Mouse (Mus musculus): ENCODE results near the gene Usp16. TPM values are rescaled to one million over a fixed set of nuclear protein-coding genes. Genes with fewer than 3 reads are reported as not detected.
A peak's percentile ranks its signal among the peaks of the same experiment; 100 is the strongest.

Gene Usp16
- 37.4 and 42.7 TPM in 2 replicates for polyA plus RNA-seq (2014; fragmentation: Nextera tagmentation; extraction: Ambion mirVana)

GRCm38 (mm10) chr16:87454419-87455179 is at the start of gene Usp16:
Gene Usp16, plus strand, starts transcription at chr16:87454703.
- Histone ChIP-seq H3K9ac (ENCODE audit: low read depth, low read length) (peak within 1 kb of the TSS; percentile 81), H3K27ac (ENCODE audit: low read depth, low read length) (peak within 1 kb of the TSS; percentile 54), H3K36me3 (ENCODE audit: control insufficient read depth, insufficient read depth, low read length) (0 out of 2 replicates have a peak, but pooled peaks cover 2% of the 10 kb centered on the region), H3K4me1 (replicated peaks; ENCODE audit: control insufficient read depth, insufficient read depth, low read length) (peaks cover 9% of the 10 kb centered on the region; the same call in 1 of the 2 replicates), H3K9me3 (ENCODE audit: control insufficient read depth, low read length) (no peaks in the 10 kb centered on the region), H3K4me2 (peak within 1 kb of the TSS; percentile 96), H3K27me3 (replicated peaks; ENCODE audit: control insufficient read depth, insufficient read depth, low read length) (no peaks in the 10 kb centered on the region), H3K4me3 (ENCODE audit: low read depth, low read length) (peak within 1 kb of the TSS; percentile 87)
- 11% methylated on average over 45 of the region's 45 CpGs for WGBS
- peak; percentile 88 for DNase-seq (ENCODE audit: low spot score)
- ATAC-seq (replicated peaks; ENCODE audit: low FRiP score): peak; percentile 96

DNA sequence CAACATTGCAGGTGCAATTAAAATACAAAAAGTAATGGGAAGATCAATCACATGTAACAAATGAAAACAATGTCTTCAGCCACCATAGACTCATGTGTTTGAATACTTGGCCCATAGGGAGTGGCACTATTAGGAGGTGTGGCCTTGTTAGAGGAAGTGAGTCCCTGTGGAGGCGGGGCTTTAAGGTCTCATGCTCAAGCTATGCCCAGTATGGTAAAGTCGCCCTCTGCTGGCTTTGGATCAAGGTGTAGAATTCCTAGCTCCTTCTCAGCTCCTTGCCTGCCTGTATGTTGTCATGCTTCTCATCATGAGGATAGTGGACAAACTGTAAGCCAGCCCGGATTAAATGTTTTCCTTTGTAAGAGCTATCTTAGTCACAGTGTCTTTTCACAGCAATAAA is 49.5 kb upstream of the Usp16 start:
- Histone ChIP-seq H3K4me3 (ENCODE audit: low read depth, low read length) (no peak overlapping the region), H3K9me3 (ENCODE audit: control insufficient read depth, low read length) (no peaks in the 10 kb centered on the region), H3K9ac (ENCODE audit: low read depth, low read length) (no peak overlapping the region), H3K4me1 (replicated peaks; ENCODE audit: control insufficient read depth, insufficient read depth, low read length) (no peaks in the 10 kb centered on the region), H3K27me3 (replicated peaks; ENCODE audit: control insufficient read depth, insufficient read depth, low read length) (no peaks in the 10 kb centered on the region), H3K36me3 (ENCODE audit: control insufficient read depth, insufficient read depth, low read length) (peaks cover 50% of the 10 kb centered on the region), H3K27ac (ENCODE audit: low read depth, low read length) (no peak overlapping the region), H3K4me2 (no peak overlapping the region)
- 78% methylated on average over 3 of the region's 3 CpGs for WGBS
- DNase-seq (ENCODE audit: low spot score) (no peak), ATAC-seq (replicated peaks; ENCODE audit: low FRiP score) (peak; percentile 76)

- Histone ChIP-seq H3K4me1 (replicated peaks; ENCODE audit: control insufficient read depth, insufficient read depth, low read length) (no peaks in the 10 kb centered on the region), H3K27ac (ENCODE audit: low read depth, low read length) (no peak overlapping the region), H3K36me3 (ENCODE audit: control insufficient read depth, insufficient read depth, low read length) (peaks cover 68% of the 10 kb centered on the region), H3K4me2 (no peak overlapping the region), H3K9ac (ENCODE audit: low read depth, low read length) (no peak overlapping the region), H3K4me3 (ENCODE audit: low read depth, low read length) (no peak overlapping the region), H3K9me3 (ENCODE audit: control insufficient read depth, low read length) (peaks cover 9% of the 10 kb centered on the region), H3K27me3 (replicated peaks; ENCODE audit: control insufficient read depth, insufficient read depth, low read length) (no peaks in the 10 kb centered on the region)
- DNase-seq (ENCODE audit: low spot score) (no peak), ATAC-seq (replicated peaks; ENCODE audit: low FRiP score) (no peak)
- 90% methylated on average over 8 of the region's 8 CpGs for WGBS
Observed at GRCm38 (mm10) chr16:87420662-87421061, 33.8 kb upstream of the Usp16 start.

DNA sequence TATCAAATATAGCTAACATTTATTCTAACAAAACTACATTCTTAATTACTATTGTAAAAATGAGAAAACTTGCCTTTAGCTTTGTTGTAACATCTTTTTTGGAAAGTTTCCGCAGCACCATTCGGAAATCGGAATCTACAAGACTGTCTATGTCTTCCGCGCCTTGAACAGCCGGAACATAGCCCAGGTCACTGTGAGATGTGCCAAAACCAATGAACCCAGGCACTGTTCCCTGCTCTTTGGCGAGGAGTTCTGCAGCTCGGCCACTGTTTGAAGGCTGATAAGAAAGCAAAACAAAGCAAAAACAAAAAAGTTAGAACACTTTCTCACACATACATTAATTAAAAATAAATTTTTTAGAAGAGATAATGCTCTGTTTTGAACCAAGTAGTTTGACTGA is 27.0 kb upstream of the Usp16 start:
- no peak for ATAC-seq (replicated peaks; ENCODE audit: low FRiP score)

DNA sequence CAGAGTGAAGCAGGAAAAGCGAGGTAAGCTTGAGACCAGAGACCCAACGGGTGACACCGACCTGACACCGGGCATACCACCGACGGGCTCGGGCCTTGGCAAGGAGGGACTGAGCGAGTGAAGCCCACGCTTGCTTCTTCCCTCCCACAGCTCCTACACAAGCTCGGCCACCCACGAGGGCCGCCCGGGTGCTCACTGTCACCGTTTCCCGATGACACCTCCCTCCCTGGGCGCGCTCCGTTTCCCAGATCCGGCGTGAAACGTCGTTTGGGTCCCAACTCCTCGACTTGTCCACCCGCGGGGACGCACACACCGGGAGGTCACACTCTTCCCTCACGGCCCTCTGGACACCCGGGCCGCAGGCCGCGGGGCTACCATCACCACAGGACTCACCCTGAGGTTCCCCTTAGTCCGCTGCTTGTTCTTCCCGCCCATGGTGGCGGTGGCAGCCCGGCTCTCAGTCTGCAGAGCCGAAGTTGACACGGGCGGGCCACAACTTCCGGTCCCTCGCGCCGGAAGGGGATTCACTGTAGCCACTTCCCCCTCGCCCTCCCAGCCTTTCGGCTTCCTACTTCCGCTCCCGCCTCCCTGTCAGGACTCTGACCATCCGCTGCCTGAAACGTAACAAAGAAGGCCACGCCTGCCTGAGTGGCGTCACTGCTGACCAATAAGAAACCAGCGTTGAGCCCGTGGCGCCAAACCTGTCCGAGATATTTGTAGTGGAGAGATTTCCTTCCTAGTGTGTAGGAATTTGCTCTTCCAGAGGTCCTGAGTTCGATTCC is 22.3 kb upstream of the Usp16 start, which contains the start of gene Ltn1:
Gene Ltn1 (minus strand): TSS at position 580 of the 782 bp plus-strand sequence.
- Histone ChIP-seq H3K4me2 (peak within 1 kb of the TSS; percentile 81), H3K27me3 (replicated peaks; ENCODE audit: control insufficient read depth, insufficient read depth, low read length) (no peaks in the 10 kb centered on the region)
- WGBS: under 1% methylated on average over 56 of the region's 56 CpGs

More for the DNA sequence above, 27.0 kb upstream of the Usp16 start:
- WGBS: 91% methylated on average over 8 of the region's 8 CpGs
- Histone ChIP-seq H3K36me3 (ENCODE audit: control insufficient read depth, insufficient read depth, low read length) (peaks cover 30% of the 10 kb centered on the region), H3K4me2 (no peak overlapping the region), H3K4me3 (ENCODE audit: low read depth, low read length) (no peak overlapping the region), H3K9me3 (ENCODE audit: control insufficient read depth, low read length) (no peaks in the 10 kb centered on the region), H3K27me3 (replicated peaks; ENCODE audit: control insufficient read depth, insufficient read depth, low read length) (no peaks in the 10 kb centered on the region), H3K4me1 (replicated peaks; ENCODE audit: control insufficient read depth, insufficient read depth, low read length) (no peaks in the 10 kb centered on the region; the same call in 1 of the 2 replicates), H3K27ac (ENCODE audit: low read depth, low read length) (no peak overlapping the region), H3K9ac (ENCODE audit: low read depth, low read length) (no peak overlapping the region)
- DNase-seq (ENCODE audit: low spot score): no peak

GRCm38 (mm10) chr16:87434266-87434665 is 20.2 kb upstream of the Usp16 start:
- H3K27me3 ChIP-seq (replicated peaks; ENCODE audit: control insufficient read depth, insufficient read depth, low read length): no peaks in the 10 kb centered on the region
- no peak overlapping the region for H3K4me2 ChIP-seq
- no peak overlapping the region for H3K4me3 ChIP-seq (ENCODE audit: low read depth, low read length)
- no peaks in the 10 kb centered on the region; the same call in 1 of the 2 replicates for H3K4me1 ChIP-seq (replicated peaks; ENCODE audit: control insufficient read depth, insufficient read depth, low read length)
- H3K9ac ChIP-seq (ENCODE audit: low read depth, low read length): no peak overlapping the region
- DNase-seq (ENCODE audit: low spot score): no peak
- WGBS: 93% methylated on average over 7 of the region's 7 CpGs
- no peaks in the 10 kb centered on the region; the same call in 1 of the 2 replicates for H3K36me3 ChIP-seq (ENCODE audit: control insufficient read depth, insufficient read depth, low read length)
- no peak overlapping the region for H3K27ac ChIP-seq (ENCODE audit: low read depth, low read length)
- ATAC-seq (replicated peaks; ENCODE audit: low FRiP score): no peak
- no peaks in the 10 kb centered on the region for H3K9me3 ChIP-seq (ENCODE audit: control insufficient read depth, low read length)

More for the DNA sequence above, 22.3 kb upstream of the Usp16 start, which contains the start of gene Ltn1:
- peak within 1 kb of the TSS; percentile 84 for H3K4me3 ChIP-seq (ENCODE audit: low read depth, low read length)
- DNase-seq (ENCODE audit: low spot score) (peak; percentile 96), ATAC-seq (replicated peaks; ENCODE audit: low FRiP score) (peak; percentile 98)
- H3K9ac ChIP-seq (ENCODE audit: low read depth, low read length): peak within 1 kb of the TSS; percentile 73
- H3K9me3 ChIP-seq (ENCODE audit: control insufficient read depth, low read length): no peaks in the 10 kb centered on the region
- no peaks in the 10 kb centered on the region; the same call in 1 of the 2 replicates for H3K36me3 ChIP-seq (ENCODE audit: control insufficient read depth, insufficient read depth, low read length)
- no peak within 1 kb of the TSS for H3K27ac ChIP-seq (ENCODE audit: low read depth, low read length)
- H3K4me1 ChIP-seq (replicated peaks; ENCODE audit: control insufficient read depth, insufficient read depth, low read length): no peaks in the 10 kb centered on the region; the same call in 1 of the 2 replicates

- DNase-seq (ENCODE audit: low spot score) (no peak), ATAC-seq (replicated peaks; ENCODE audit: low FRiP score) (no peak)
- no peak overlapping the region for H3K27ac ChIP-seq (ENCODE audit: low read depth, low read length)
- no peaks in the 10 kb centered on the region for H3K27me3 ChIP-seq (replicated peaks; ENCODE audit: control insufficient read depth, insufficient read depth, low read length)
- no peaks in the 10 kb centered on the region for H3K36me3 ChIP-seq (ENCODE audit: control insufficient read depth, insufficient read depth, low read length)
- no peaks in the 10 kb centered on the region for H3K9me3 ChIP-seq (ENCODE audit: control insufficient read depth, low read length)
- H3K4me2 ChIP-seq: no peak overlapping the region
- 83% methylated on average over 6 of the region's 6 CpGs for WGBS
- no peaks in the 10 kb centered on the region; the same call in 1 of the 2 replicates for H3K4me1 ChIP-seq (replicated peaks; ENCODE audit: control insufficient read depth, insufficient read depth, low read length)
- H3K9ac ChIP-seq (ENCODE audit: low read depth, low read length): no peak overlapping the region
- H3K4me3 ChIP-seq (ENCODE audit: low read depth, low read length): no peak overlapping the region
Observed at GRCm38 (mm10) chr16:87434946-87435345, 19.6 kb upstream of the Usp16 start.

DNA sequence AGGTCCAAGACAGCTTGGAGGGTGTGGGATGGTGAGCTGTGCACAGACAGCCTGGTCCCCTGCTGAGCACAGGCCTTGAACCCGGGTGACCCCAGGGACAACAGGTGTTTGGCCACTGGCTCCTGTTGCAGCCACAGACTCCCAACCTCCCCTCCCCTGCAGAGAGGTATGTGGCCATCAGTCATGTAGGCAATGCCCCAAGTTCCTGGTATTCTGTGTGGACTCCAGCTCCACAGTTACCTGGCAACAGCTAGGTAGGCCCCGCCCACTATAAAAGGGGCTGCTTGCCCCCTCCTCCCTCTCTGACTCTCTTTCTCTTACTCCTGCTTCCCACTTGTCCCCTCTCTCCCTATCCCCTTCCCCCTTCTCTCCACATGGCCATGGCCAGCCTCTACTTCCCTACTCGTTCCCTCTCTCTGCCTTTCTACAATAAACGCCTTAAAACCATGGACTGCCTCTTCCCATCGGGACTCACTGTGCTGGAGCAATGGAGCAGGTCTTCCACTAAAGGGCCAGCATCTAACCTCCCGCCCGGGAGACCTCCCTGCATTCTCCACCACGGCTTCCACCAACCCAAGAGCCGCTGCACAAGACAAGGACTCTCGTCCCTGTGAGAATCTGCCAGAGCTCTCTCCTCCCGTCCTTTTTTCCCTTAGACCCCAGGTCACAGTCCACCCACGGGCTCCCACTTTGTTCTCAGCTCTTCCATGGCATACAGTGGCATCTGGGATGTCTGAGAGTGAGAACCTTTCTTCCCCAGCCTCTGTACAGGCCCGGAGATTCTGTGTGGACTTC is 18.9 kb upstream of the Usp16 start:
- no peaks in the 10 kb centered on the region; the same call in 1 of the 2 replicates for H3K4me1 ChIP-seq (replicated peaks; ENCODE audit: control insufficient read depth, insufficient read depth, low read length)
- DNase-seq (ENCODE audit: low spot score): no peak
- no peaks in the 10 kb centered on the region for H3K27me3 ChIP-seq (replicated peaks; ENCODE audit: control insufficient read depth, insufficient read depth, low read length)
- WGBS: 84% methylated on average over 13 of the region's 13 CpGs
- no peaks in the 10 kb centered on the region for H3K9me3 ChIP-seq (ENCODE audit: control insufficient read depth, low read length)
- H3K4me3 ChIP-seq (ENCODE audit: low read depth, low read length): no peak overlapping the region
- H3K9ac ChIP-seq (ENCODE audit: low read depth, low read length): no peak overlapping the region
- H3K36me3 ChIP-seq (ENCODE audit: control insufficient read depth, insufficient read depth, low read length): no peaks in the 10 kb centered on the region
- no peak overlapping the region for H3K27ac ChIP-seq (ENCODE audit: low read depth, low read length)
- no peak overlapping the region for H3K4me2 ChIP-seq
- no peak for ATAC-seq (replicated peaks; ENCODE audit: low FRiP score)

Data from liver, embryonic 11.5 days (tissue).